Mouse (Mus musculus) forelimb bud, embryonic 11.5 days (tissue): ENCODE results near the gene Ston2.

ENCODE experiments used
- DNase-seq: peaks from one replicate; pipeline ENCODE4 v3.0.0-alpha.2; 2012; ENCODE audit warnings: low read depth, low spot score

The Ston2 gene

DNA sequence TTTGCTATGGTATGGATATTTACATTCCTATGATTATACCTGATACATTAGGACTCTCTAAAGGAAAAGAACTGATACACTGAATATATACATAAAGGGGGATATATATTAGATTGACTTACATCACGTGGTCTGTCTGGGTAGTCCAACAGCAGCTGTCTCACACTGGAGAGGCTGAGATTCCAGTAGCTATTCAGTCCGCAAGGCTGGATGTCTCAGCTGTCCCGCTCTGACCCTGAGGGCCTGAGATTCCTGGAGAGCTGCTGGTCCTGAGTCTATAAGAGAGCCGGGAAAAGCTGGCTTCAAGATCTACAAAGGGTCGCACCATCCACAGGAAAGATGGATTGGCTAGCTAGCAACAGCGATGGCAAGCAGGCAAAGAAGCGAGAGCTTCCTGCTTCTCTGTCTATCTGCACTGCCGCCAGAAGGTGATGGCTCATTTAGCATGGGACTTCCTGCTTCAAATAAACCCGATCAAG is at the start of gene Ston2:
Gene Ston2 (minus strand): TSS at position 429 of the 479 bp plus-strand sequence.
- no peak for DNase-seq

- DNase-seq = no peak
Observed at GRCm38 (mm10) chr12:91837401-91838065, 49.3 kb upstream of the Ston2 start.

GRCm38 (mm10) chr12:91833939-91834333 is 45.7 kb upstream of the Ston2 start:
- DNase-seq = no peak

DNA sequence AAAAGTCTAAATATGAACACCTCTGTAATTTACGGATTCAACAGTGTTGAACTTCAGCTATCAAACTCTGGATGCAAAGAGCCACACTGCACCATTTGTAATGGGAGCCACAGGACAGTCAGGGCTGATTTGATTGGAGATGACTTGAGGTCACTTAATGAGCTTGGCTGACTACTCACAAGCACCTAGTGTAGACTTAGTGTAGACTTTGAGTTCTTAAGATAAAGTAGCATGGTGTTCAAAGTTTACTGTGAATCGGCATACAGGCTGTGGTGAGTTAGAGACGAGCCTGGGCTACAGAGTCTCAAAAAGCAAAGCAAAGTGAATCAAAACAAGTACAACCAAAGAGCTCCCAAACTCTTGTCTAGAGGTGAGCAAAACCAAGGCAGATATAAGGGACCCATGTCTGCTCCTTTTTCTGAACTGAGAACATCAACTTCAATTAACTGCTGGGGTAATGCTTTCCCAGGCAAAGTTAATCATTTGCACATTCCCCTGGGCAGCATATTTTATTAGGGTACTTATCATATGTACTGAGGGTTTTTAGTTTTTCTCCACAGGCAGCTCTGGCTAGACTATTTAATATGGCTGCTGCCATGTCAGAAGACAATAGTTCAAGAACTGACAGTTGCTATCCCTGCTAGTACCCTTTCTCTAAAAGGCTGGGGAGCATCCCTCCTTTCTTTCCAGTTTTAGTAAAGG is 45.2 kb upstream of the Ston2 start:
- no peak for DNase-seq

DNA sequence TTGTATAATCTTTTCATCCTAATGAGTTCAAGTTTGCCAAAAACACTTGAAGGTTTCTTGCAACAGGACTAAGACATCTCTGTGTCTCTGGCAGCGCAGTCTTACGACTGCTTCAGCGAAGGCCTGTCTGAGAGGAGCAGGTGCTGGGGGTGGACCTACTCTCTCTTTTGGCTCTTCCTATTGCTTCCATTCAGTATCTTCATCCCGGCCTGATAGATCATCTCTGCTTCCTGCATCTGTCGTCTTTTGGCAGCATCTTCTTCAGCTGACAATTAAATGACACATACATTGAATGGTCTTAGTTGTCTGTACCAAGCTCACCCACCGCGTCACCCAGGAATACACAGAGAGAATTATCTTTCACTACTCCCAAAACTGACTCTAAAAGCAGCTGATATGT is 43.2 kb upstream of the Ston2 start:
- DNase-seq = no peak

DNA sequence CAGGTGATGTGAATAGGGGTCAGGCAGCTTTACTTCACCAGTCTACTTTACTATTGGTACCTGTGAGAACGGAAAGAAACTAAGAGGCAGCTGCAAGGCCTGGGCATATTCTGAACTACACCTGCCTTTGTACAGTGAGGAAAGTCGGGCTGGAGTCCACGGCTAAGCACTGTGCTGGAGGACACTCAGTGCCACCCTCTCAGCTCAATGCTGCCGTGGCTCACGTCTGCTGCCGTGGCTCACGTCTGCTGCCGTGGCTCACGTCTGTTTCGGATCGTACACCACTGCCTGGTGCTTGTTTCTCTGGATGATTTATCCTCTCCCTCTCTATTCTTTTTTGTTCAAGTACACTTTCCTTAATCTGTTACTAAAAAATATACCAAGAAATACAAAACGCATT is 32.3 kb upstream of the Ston2 start:
- no peak for DNase-seq

DNA sequence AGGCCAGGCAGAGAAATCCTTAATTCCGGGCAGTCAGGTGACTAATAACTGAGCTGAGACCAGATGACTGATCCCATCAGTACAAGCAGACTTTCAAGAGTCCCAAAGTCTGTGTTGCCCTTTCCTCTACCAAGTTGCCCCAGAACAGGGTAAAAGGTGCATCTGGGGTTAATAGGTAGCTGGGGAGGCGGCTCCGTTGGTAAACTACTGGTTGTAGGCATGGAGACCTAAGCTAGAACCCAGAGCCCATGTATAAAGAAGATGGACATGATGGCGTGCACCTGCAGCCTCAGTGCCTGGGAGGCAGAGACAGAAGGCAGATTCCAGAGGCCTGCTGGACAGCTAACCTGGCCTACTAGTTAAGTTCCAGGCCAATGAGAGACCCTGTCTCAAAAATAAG is 30.5 kb upstream of the Ston2 start:
- DNase-seq = no peak

GRCm38 (mm10) chr12:91815990-91816389 is 27.8 kb upstream of the Ston2 start:
- peak; percentile 61 for DNase-seq

DNA sequence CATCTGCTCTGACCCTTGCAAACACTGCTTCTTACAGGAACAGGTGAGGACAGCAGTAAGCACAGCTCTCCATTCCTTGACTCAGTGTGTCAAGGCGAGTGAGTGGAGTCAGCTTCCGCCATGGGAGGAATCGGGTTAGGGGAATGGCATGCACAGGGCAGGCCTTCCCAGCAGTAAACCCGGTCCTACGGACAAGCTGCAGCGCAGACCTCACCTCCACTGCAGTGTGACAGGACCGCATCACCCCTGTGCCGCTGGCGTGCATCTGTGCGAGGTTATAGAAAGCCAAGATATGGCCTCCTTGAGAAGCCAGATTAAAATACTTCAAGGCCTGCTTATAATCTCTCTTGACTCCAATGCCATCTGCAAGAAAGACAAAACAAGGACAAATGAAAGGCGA is 27.4 kb upstream of the Ston2 start:
- no peak for DNase-seq

DNA sequence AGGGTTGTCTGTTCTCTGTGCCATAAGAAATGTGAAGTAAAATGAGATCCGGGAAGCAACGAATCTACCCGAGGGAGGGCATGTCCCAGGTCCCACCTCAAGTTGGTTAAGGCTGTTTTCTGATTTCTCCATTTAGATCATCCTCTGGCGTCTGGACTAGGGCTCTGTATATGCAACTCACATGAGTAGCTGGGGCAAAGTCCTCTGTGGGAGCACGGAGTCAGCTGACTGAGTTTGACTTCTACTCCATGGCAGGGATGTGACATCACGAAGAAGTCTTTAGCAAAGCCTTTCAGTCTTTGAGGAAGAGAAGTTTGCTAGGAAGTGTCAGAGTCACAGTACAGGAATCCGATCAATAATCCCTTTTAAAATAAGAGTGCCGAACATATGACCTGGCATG is 20.7 kb upstream of the Ston2 start:
- DNase-seq = no peak

DNA sequence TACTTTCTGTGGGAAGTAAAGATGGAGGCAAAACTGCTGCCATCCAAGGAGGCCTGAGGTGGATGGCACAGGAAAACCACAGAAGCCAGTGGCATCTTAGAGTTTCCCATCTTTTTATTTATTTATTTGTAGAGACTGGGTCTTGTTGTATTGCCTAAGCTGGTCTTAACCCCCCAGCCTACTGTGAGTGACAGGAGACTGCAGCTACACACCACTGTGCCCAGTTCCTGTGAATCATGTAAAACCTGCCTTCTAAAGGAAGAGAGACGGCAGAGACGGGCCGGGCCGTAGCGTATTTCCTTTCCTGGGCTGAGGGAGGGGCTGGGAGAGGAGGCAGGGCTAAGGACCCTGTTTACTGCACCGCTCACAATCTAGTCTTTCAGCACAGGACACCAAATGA is 19.6 kb upstream of the Ston2 start:
- DNase-seq = no peak

DNA sequence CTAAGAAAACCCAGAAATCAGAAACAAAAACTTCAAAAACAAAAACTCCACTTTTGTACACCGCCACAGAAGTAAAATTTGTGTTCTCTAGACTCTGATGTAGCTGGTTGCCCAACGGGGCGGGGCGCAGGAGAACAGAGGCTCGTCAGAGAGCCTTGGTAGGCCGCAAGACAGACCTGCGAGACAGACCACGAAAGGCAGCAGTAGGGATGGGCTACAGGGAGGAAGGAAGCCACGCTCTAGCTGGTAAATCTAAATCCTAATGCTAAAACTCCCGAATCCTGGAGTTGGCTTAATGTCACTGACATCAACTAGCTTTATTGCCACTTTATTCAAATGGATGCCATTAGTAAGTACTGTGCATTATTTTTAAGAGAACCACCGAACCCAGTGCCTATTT is 18.9 kb upstream of the Ston2 start:
- DNase-seq = no peak

- DNase-seq = no peak
Observed at GRCm38 (mm10) chr12:91804262-91804661, 16.1 kb upstream of the Ston2 start.

GRCm38 (mm10) chr12:91803207-91803932 is 15.2 kb upstream of the Ston2 start:
- no peak for DNase-seq

DNA sequence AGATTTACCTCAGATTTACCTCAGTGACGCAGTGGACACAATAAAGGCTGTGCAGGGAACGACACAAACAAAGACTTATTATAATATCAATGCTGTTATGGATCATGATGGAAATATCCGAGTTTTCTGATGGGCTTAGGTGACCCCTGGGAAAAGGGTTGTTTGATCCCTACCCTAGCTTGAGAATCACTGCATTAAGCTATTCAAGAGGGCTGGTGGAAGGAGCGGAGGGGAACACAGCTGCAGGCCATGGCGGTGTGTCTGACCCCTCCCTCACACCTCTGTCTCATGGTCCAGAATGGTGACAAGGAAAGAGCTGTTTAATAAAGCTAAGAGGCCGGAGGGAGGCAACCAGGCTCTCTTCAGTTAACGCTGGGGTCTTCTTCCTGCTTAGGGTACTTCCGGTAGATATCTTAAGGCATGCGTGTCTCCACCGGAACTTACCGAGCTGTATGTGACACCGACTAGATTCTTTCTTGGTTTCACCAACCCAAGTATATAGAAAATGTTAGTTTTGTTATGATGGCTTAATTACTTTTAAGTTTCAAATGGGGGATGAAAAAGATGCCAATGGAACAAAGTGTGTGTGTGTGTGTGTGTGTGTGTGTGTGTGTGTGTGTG is 14.5 kb upstream of the Ston2 start:
- DNase-seq = no peak

DNA sequence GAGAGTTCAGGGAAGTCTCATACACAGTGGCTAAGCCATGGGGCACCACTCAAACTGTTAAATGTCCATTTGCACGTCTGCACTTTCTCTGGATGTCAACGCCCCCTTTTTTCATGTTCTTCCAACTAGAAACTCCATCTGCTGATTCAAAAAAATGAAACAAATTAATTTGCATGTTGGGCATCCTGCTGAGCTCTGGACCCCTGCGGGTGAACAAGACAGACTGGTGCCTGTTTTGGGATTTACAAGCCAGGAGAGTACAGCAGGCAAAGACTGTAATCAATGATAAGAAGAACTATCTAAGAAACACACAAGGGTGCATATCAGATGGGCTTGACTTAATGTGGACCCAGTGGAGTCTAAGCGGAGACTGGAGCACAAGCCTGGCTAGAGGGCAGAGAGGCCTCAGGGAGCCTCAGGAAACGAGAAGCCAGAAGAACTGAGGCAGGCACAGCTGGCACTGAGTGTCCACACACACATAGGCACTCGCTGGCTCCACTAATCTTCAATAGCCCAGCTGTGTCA is 12.7 kb upstream of the Ston2 start:
- DNase-seq = no peak

DNA sequence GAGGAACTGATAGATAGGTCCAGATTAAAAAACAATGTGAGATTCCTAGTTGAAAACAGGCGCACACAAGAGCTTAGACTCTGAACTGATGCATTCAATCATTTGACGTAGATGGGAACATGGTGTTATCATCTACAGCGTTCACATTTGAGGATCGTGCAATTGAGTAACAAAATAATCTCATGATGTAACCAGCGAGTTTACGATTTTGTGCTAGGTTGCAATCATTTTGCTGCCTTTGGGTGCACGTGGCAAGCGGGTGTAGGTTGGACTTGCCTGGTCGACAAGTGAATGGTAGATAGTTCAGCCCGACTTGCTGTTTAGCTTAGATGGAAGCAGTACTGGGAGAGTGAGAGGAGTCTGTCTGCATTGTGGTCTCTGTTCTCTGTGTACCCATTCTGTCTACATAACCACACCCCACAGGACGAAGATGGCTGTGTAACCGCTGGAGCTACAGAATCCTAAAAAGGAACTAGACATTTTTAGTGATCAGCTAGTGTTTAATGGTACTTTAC is 11.7 kb upstream of the Ston2 start:
- DNase-seq = no peak

DNA sequence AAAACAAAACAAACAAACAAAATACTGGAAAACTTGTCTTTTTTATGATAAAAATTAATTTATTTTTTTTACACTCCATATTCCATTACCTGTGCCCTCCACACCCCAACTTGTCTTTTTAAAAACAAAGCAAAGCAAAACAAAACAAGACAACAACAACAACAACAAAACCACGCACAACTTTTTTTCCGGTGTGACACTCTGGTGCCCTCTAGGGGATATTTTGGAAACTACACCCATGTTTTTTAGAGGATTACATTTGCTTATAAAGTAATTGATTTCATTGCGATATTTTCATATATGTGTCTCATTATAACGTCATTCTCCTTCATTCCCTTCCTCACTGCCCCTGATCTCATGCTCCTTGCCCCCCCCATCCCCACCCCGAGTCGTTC is 11.2 kb upstream of the Ston2 start:
- peak; percentile 35 for DNase-seq

DNA sequence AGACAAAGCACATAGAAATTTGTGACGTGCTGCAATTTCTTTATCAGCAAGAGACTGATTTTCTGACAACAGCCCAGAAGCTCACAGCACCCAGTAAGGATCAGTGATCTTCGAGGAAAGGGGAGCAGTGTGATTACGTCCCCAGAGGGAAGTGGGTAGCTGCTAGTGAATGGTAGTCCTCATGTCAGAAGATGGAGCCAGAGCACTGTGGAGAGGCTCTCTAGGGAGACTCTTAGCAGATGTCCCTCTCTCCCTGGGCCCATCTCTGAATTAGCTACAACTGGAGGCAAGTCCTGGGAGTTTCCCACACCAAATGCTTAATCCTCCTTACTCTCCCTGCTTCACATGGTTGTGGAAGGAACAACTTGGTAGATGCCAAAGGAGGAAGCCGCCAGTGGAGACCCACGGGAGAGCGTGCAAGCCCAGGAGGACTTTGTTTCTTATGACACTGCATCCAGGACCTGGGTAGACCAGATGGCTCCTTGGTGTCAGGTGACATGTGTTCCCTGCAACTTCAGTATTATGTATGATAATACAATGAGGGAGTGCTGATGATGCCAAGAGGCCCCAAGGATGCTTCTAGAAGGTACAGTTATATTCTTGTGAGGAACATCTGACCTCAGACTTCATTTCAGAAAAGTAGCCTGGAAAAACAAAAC is 10.7 kb upstream of the Ston2 start:
- DNase-seq = peak; percentile 24

GRCm38 (mm10) chr12:91796774-91797173 is 8.6 kb upstream of the Ston2 start:
- no peak for DNase-seq

GRCm38 (mm10) chr12:91793266-91793665 is 5.1 kb upstream of the Ston2 start:
- no peak for DNase-seq
